Mouse (Mus musculus) cerebellum, postnatal 25 days (tissue): ENCODE results near the gene Exosc9.
"Not testable (repeated sequence)": the region's sequence is repeated elsewhere in the genome, so short reads cannot be mapped to it uniquely, and the experiment has no call there.

Source experiments
- DNase-seq, 2 experiments: peaks; one replicate each; pipeline ENCODE4 v3.0.0; 2021; ENCODE audit warnings: mixed read lengths in 2 of 2

Exosc9 gene

GRCm38 (mm10) chr3:36557601-36558000 is 5.2 kb downstream of the Exosc9 start:
- DNase-seq, result no peak

GRCm38 (mm10) chr3:36559606-36560005 is 7.2 kb downstream of the Exosc9 start:
- DNase-seq, result no peak

GRCm38 (mm10) chr3:36563666-36564065 is 11.3 kb downstream of the Exosc9 start:
- no peak for DNase-seq

GRCm38 (mm10) chr3:36569836-36570235 is 17.4 kb downstream of the Exosc9 start:
- DNase-seq, result no peak

- no peak for DNase-seq
Observed at GRCm38 (mm10) chr3:36571361-36571826, 19.0 kb downstream of the Exosc9 start.

GRCm38 (mm10) chr3:36571827-36572378 is 19.5 kb downstream of the Exosc9 start, which contains the start of gene Ccna2:
Gene Ccna2 (minus strand): TSS chr3:36572150.
- DNase-seq, result peak; percentile 97 to 99

GRCm38 (mm10) chr3:36598811-36599210 is 46.4 kb downstream of the Exosc9 start:
- no peak for DNase-seq

GRCm38 (mm10) chr3:36599773-36600172 is 47.4 kb downstream of the Exosc9 start:
- DNase-seq, result not testable (repeated sequence)

- DNase-seq, result no peak
Observed at GRCm38 (mm10) chr3:36605894-36606783, 53.7 kb downstream of the Exosc9 start.

GRCm38 (mm10) chr3:36612687-36613086 is 60.3 kb downstream of the Exosc9 start:
- DNase-seq, result peak in 1 of 2 experiments; percentile 25

- DNase-seq, result peak; percentile 90 to 97
Observed at GRCm38 (mm10) chr3:36613202-36613907, 60.9 kb downstream of the Exosc9 start, which contains the start of gene Bbs7. Gene Bbs7 (minus strand): TSS chr3:36613477.

GRCm38 (mm10) chr3:36613908-36614255 is 61.5 kb downstream of the Exosc9 start:
- DNase-seq, result peak; percentile 43 to 61
